Mouse (Mus musculus): ENCODE results near the gene C1qc.
A peak's percentile ranks its signal among the peaks of the same experiment; 100 is the strongest.

Gene C1qc

DNA sequence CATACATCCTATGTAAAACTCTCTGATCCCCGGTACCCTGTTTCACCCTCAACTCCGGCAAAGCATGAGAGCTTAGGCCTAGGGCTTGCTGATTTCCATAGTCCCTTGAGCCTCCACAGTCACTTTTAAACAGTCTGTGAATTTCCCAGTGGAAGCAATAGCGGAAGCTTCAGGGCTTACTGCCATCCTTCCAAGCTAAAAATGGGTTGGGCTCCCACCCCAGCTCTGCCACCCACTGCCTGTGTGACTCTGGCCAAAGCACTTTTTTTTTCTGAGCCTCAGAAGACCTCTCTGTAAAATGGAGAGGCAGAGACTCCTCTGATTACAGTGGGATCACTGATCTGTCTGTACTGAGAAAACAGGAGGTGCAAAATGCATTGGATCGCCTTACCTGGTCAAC lies 44.3 kb downstream of the C1qc start:
- no peak for DNase-seq (ENCODE audit: low read depth, low spot score)

DNA sequence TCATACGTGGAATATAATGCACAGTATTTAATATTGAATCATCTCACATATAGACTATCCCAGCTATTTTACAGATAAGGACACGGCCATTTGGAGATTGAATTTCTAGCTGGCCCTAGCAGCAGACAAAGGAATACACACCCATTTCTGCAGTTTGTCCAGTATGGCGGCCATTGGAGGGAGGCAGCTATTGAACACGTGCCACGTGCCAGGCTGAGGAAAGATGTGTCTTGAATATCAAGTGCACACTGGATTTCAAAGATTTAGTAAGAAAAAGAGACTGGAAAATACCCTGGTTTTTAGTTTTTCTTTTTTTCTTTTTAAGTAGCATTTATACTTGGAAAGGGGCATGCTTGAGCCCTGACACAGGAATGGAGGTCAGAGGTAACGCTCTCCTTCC lies 45.7 kb downstream of the C1qc start:
- no peak for DNase-seq (ENCODE audit: low read depth, low spot score)

DNA sequence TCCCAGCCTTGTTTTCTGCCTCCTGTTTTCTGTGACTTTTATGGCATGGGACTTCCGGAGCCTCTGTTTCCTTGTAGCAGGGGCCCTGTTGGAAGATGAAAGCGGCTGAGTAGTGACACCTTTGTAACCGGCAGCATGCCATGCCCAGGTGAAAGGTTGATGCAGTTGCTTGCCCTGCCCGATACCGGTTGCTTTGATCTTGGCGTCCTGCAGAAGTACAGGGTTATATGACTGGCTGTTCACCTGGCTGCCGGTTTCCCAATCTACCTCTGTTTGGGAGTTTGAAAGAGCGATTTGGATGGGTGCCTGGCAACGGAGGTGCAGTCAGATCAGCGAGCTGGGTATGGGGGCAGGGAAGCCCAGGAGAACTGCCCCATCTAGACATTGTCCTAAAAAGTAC lies 50.1 kb downstream of the C1qc start:
- DNase-seq (ENCODE audit: low read depth, low spot score) = no peak

DNA sequence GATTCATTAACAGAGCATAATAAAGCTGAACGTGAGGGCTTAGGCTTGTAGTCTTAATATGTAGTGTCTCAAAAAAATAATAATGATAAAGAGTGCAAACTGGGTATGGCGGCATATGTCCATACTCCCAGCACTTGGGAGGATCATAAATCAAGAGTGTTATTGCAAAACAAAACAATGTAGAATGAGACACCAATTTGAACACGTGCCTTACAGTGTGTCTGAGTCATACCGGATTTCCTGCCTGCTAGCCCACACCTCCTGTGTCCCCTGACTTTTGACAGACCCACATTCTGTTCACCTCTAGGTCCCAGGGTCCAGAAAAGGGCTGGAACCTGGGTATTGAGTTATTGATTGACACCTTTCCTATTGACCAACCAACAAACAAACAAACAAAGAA lies 50.8 kb downstream of the C1qc start:
- no peak for DNase-seq (ENCODE audit: low read depth, low spot score)

DNA sequence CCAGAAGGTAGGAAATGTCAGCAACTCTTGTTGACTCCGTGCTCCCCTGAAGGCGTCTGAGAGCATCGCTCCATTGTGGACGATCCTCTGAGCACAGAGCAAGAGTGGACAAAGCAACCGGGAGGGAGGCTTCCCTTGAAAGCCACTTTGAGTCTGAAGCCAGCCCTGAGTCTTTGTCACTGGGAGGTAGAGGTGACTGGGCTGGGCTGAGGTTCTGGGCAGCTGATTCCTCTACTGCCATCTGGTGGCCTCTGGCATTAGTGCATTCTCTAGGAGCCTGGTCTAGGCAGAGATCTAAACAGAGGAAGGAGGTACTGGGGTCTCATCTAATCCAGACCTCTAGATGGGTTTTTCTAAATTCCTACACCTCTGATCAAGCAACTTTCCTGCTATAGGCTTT lies 51.8 kb downstream of the C1qc start:
- peak; percentile 67 for DNase-seq (ENCODE audit: low read depth, low spot score)
